Mouse (Mus musculus): ENCODE measurements around the gene Akap6. TPM values are rescaled to one million over a fixed set of nuclear protein-coding genes. Genes with fewer than 3 reads are reported as not detected.

The Akap6 gene
- polyA plus RNA-seq, 1 experiment = 0.78 TPM

DNA sequence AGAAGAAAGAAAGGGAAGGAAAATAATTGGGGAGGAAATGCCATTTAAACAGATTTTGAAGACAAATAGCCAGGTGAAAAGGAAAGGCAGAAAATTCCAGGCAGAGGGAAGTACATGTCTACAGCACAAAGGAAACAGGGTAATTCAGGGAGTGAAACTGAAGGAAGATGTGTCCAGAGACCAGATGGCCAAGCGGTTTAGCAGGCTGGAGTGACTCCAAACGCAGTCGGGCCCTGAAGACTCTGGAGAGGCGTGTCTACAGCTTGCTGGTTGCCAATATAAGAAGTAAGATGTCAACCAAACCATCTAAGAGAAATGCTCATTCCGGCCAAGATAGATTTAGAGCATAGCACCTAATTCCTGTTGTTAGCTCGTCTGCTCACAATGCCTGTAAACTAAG is 292.6 kb downstream of the Akap6 start:
- DNase-seq = no peak
- TF ChIP-seq POLR2A (IDR thresholded peaks at IDR 0.05; ENCODE audit: control insufficient read depth, extremely low read depth, insufficient read depth, low read length, poor library complexity) = no peak
- no peak for TF ChIP-seq CTCF (IDR thresholded peaks at IDR 0.05; ENCODE audit: borderline replicate concordance, control insufficient read depth, extremely low read depth, insufficient read depth, low read length, poor library complexity)
- Histone ChIP-seq H3K27ac (ENCODE audit: control insufficient read depth, insufficient read depth, low read length) (no peak overlapping the region), H3K36me3 (ENCODE audit: control insufficient read depth, insufficient read depth, low read length) (no peaks in the 10 kb centered on the region), H3K4me3 (ENCODE audit: control insufficient read depth, insufficient read depth, low read length) (no peak overlapping the region), H3K27me3 (ENCODE audit: control insufficient read depth, insufficient read depth, low read length) (no peaks in the 10 kb centered on the region), H3K4me1 (replicated peaks; ENCODE audit: control insufficient read depth, insufficient read depth, low read length) (no peaks in the 10 kb centered on the region)
- WGBS = 98% methylated on average over 6 of the region's 6 CpGs

DNA sequence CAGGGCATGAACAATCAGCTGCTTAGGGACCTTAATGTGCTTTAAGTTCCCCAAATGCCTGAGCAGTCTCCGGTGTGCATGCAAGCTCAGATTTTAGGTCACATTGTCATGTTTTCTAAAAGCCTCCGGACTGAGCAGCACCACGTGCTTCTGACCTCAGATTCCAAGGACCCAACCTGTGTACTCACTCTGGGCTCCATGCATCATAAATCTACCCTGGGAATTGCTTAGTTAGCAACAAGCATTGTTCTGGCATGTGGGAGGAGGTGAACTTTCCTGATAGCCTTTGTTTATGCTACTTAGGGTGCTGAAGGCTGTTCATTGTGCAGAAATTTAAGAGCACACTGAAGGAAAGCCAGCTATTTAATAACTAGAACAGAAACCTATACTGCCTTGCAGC is 313.2 kb downstream of the Akap6 start:
- DNase-seq = no peak
- no peak overlapping the region for H3K27ac ChIP-seq (ENCODE audit: control insufficient read depth, insufficient read depth, low read length)
- 56% methylated on average over 3 of the region's 3 CpGs for WGBS
- no peaks in the 10 kb centered on the region for H3K36me3 ChIP-seq (ENCODE audit: control insufficient read depth, insufficient read depth, low read length)
- no peaks in the 10 kb centered on the region for H3K4me1 ChIP-seq (replicated peaks; ENCODE audit: control insufficient read depth, insufficient read depth, low read length)
- TF ChIP-seq CTCF (IDR thresholded peaks at IDR 0.05; ENCODE audit: borderline replicate concordance, control insufficient read depth, extremely low read depth, insufficient read depth, low read length, poor library complexity) = no peak
- H3K4me3 ChIP-seq (ENCODE audit: control insufficient read depth, insufficient read depth, low read length) = no peak overlapping the region
- H3K27me3 ChIP-seq (ENCODE audit: control insufficient read depth, insufficient read depth, low read length) = no peaks in the 10 kb centered on the region

DNA sequence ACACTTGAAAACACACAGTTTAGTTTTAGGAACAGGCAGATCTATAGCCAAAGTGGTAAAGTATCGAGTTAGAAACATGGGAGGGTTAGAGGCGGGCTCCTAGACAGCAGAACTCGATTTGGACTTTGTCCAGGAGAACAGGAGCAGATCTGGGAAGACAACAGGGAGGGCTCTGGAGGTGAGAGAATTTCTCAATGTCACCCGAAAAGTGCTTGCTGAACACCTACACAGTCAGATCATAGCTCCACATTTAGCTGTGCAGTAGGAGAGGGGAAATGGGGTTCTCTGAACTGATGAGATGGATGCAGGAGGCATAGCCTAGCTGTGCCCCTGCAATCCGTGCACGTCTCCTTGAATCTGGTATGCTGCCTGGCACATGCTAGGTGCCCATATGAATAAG is 315.4 kb downstream of the Akap6 start:
- no peaks in the 10 kb centered on the region for H3K4me1 ChIP-seq (replicated peaks; ENCODE audit: control insufficient read depth, insufficient read depth, low read length)
- no peaks in the 10 kb centered on the region for H3K27me3 ChIP-seq (ENCODE audit: control insufficient read depth, insufficient read depth, low read length)
- no peak for DNase-seq
- WGBS = 93% methylated on average over 6 of the region's 6 CpGs
- H3K4me3 ChIP-seq (ENCODE audit: control insufficient read depth, insufficient read depth, low read length) = no peak overlapping the region
- no peak overlapping the region for H3K27ac ChIP-seq (ENCODE audit: control insufficient read depth, insufficient read depth, low read length)
- H3K36me3 ChIP-seq (ENCODE audit: control insufficient read depth, insufficient read depth, low read length) = no peaks in the 10 kb centered on the region
- TF ChIP-seq CTCF (IDR thresholded peaks at IDR 0.05; ENCODE audit: borderline replicate concordance, control insufficient read depth, extremely low read depth, insufficient read depth, low read length, poor library complexity) (no peak), POLR2A (IDR thresholded peaks at IDR 0.05; ENCODE audit: control insufficient read depth, extremely low read depth, insufficient read depth, low read length, poor library complexity) (no peak)

DNA sequence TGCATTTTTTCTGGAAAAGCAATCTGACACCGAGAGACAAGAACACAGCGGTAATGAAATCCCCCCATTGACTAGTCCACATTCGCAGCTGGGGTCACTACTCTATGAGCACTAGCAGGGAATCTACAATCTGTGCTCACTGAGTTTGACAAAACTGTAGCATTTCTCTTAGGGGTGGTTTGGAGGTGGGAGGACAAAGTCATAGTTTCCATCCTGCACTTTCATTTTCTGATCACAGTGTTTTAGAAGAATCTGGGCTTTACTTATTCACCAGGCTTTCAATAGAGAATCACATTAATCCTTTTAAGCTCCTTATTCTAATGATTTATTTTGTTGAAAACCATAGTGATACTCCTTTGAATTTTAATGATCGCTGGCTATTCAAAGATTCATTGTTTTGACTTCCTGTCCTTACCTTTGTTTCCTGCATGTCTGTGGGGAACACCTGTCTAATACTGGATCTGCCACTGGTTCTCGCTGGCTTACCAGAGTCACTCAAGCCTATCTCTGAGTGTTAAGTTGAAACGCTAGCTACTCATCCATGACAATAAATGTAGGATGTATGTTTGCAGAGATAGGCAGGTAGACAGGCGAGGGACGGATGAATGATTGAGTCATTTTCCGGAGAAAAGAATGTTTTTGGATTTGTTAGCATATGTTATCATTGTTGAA is 325.5 kb downstream of the Akap6 start:
- 88% methylated on average over 9 of the region's 9 CpGs for WGBS
- TF ChIP-seq CTCF (IDR thresholded peaks at IDR 0.05; ENCODE audit: borderline replicate concordance, control insufficient read depth, extremely low read depth, insufficient read depth, low read length, poor library complexity) (no peak), POLR2A (IDR thresholded peaks at IDR 0.05; ENCODE audit: control insufficient read depth, extremely low read depth, insufficient read depth, low read length, poor library complexity) (no peak)
- no peaks in the 10 kb centered on the region for H3K36me3 ChIP-seq (ENCODE audit: control insufficient read depth, insufficient read depth, low read length)

DNA sequence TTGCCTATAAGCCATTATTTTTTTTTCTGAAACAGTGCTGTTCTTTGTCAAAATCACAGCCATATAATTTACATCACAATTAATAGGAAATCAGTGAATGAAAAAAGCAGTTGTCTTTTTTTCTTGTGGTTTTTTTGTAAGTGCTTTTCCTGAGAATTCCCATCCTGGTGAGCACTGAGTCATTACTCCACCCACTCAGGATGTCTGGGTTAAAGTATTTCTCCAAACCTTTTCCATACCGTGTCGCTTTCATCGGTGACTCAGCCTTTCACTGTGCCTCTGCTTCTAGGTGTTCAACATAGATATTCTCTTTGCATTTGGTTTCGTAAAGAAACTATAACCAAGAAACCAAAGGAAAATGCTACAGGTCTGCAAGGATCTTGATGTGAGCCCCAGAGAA is 328.1 kb downstream of the Akap6 start:
- Histone ChIP-seq H3K36me3 (ENCODE audit: control insufficient read depth, insufficient read depth, low read length) (no peaks in the 10 kb centered on the region), H3K4me1 (replicated peaks; ENCODE audit: control insufficient read depth, insufficient read depth, low read length) (no peaks in the 10 kb centered on the region), H3K27me3 (ENCODE audit: control insufficient read depth, insufficient read depth, low read length) (no peaks in the 10 kb centered on the region), H3K4me3 (ENCODE audit: control insufficient read depth, insufficient read depth, low read length) (no peak overlapping the region), H3K27ac (ENCODE audit: control insufficient read depth, insufficient read depth, low read length) (no peak overlapping the region)
- TF ChIP-seq CTCF (IDR thresholded peaks at IDR 0.05; ENCODE audit: borderline replicate concordance, control insufficient read depth, extremely low read depth, insufficient read depth, low read length, poor library complexity) = no peak
- TF ChIP-seq POLR2A (IDR thresholded peaks at IDR 0.05; ENCODE audit: control insufficient read depth, extremely low read depth, insufficient read depth, low read length, poor library complexity) = no peak
- WGBS = 74% methylated on average over 4 of the region's 4 CpGs
- no peak for DNase-seq

More for the DNA sequence above, 325.5 kb downstream of the Akap6 start:
- no peaks in the 10 kb centered on the region for H3K4me1 ChIP-seq (replicated peaks; ENCODE audit: control insufficient read depth, insufficient read depth, low read length)
- H3K27me3 ChIP-seq (ENCODE audit: control insufficient read depth, insufficient read depth, low read length) = no peaks in the 10 kb centered on the region
- H3K27ac ChIP-seq (ENCODE audit: control insufficient read depth, insufficient read depth, low read length) = no peak overlapping the region
- DNase-seq = no peak
- H3K4me3 ChIP-seq (ENCODE audit: control insufficient read depth, insufficient read depth, low read length) = no peak overlapping the region

DNA sequence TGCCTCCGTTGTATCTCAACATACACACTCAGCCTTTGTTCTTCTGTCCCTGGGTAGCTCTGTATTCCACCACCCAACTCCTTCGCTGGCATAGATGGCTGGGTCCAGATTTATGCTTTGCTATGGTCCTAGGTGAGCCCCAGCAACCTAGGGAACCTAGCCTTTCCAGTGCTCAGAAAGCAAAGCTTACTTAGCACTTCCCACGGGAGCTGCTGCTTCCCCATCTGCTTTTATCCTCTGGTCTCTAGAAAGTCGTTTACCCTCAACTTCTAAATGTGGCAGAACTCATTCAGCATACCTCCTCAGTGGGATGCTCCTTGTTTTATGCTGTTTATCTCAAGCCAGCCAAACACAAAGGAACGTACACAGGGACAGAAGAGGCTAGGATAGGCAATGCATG is 329.7 kb downstream of the Akap6 start:
- Histone ChIP-seq H3K36me3 (ENCODE audit: control insufficient read depth, insufficient read depth, low read length) (no peaks in the 10 kb centered on the region), H3K27ac (ENCODE audit: control insufficient read depth, insufficient read depth, low read length) (no peak overlapping the region), H3K27me3 (ENCODE audit: control insufficient read depth, insufficient read depth, low read length) (no peaks in the 10 kb centered on the region), H3K4me3 (ENCODE audit: control insufficient read depth, insufficient read depth, low read length) (no peak overlapping the region), H3K4me1 (replicated peaks; ENCODE audit: control insufficient read depth, insufficient read depth, low read length) (no peaks in the 10 kb centered on the region)
- 75% methylated on average over 5 of the region's 5 CpGs for WGBS
- TF ChIP-seq POLR2A (IDR thresholded peaks at IDR 0.05; ENCODE audit: control insufficient read depth, extremely low read depth, insufficient read depth, low read length, poor library complexity) = no peak
- TF ChIP-seq CTCF (IDR thresholded peaks at IDR 0.05; ENCODE audit: borderline replicate concordance, control insufficient read depth, extremely low read depth, insufficient read depth, low read length, poor library complexity) = no peak
- no peak for DNase-seq

DNA sequence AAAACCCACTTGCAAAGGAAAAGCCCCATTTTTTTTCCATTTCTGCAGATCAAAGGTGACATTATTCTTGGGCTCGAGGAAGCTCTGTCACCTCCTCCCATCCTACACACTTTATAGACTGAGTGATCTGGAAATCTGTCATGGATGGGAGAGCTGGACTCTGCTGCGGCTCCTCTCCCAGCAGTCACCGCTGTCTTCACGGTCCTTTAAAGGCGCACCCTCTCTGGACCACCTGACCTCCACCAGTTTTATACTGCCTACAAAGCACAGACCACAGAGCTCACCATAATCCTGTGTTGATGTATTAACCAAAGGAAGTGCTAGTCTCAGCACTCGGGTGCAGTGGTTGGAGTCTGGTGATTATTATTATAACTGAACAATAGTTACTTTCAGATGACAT is 330.7 kb downstream of the Akap6 start:
- H3K27me3 ChIP-seq (ENCODE audit: control insufficient read depth, insufficient read depth, low read length) = no peaks in the 10 kb centered on the region
- WGBS = 80% methylated on average over 6 of the region's 6 CpGs
- TF ChIP-seq POLR2A (IDR thresholded peaks at IDR 0.05; ENCODE audit: control insufficient read depth, extremely low read depth, insufficient read depth, low read length, poor library complexity) (no peak), CTCF (IDR thresholded peaks at IDR 0.05; ENCODE audit: borderline replicate concordance, control insufficient read depth, extremely low read depth, insufficient read depth, low read length, poor library complexity) (no peak)
- H3K4me1 ChIP-seq (replicated peaks; ENCODE audit: control insufficient read depth, insufficient read depth, low read length) = no peaks in the 10 kb centered on the region
- H3K4me3 ChIP-seq (ENCODE audit: control insufficient read depth, insufficient read depth, low read length) = no peak overlapping the region
- DNase-seq = no peak
- H3K36me3 ChIP-seq (ENCODE audit: control insufficient read depth, insufficient read depth, low read length) = no peaks in the 10 kb centered on the region
- no peak overlapping the region for H3K27ac ChIP-seq (ENCODE audit: control insufficient read depth, insufficient read depth, low read length)

All from thymus, adult 2 months (tissue).